8 mouse cellular contexts compared by ENCODE assay signal in the genomic region with DNA sequence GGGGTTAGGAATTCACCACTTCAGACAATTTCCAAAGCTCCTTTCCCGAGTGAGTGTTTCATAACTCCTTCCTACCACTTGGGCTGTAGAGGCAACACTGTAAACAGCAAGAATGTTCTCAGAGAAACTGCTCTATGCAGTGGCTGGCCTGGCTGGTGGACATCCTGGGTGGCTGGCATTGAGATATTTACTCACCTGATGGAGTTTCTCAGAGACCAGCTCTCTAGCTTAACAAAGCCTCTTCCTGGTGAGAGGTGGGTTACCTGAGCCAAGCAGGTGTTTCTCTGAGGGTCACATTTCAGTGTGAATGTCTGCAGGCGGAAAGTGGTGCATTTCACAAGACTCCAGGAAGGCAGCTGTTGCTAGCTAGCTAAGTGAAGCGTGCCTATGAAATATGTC.
A peak's percentile ranks its signal among the peaks of the same experiment; 100 is the strongest.
DNase-seq lines count a peak whose midpoint lies in the region; ATAC-seq and TF ChIP-seq lines count a peak whose summit lies in the region.
"Had no signal": no experiment of that assay in that cellular context is flagged by ENCODE, and none has a peak within 500 bp of the region (broad histone marks: within the 10 kb centered on the region; RNA-seq: fewer than 3 reads in every experiment).

No protein-coding gene starts in this region.

- TF ChIP-seq EP300 in stomach, postnatal 0 days (optimal IDR thresholded peaks at IDR 0.05): no peak

- no peak for TF ChIP-seq CTCF in stomach, postnatal 0 days (IDR thresholded peaks at IDR 0.05; ENCODE audit: low read depth)

- H3K4me3 ChIP-seq in stomach, embryonic 14.5 days (ENCODE audit: low read depth, low read length): peak overlapping the region; percentile 5; the same call in 1 of the 2 replicates
- no peak overlapping the region for H3K4me3 ChIP-seq in stomach, postnatal 0 days (ENCODE audit: low read depth, low read length)
- H3K4me3 ChIP-seq in forebrain, embryonic 15.5 days: peak overlapping the region; percentile 58

- no peaks in the 10 kb centered on the region for H3K36me3 ChIP-seq in stomach, embryonic 14.5 days (ENCODE audit: control insufficient read depth, insufficient read depth, low read length)
- no peaks in the 10 kb centered on the region for H3K36me3 ChIP-seq in stomach, postnatal 0 days (ENCODE audit: control insufficient read depth, insufficient read depth, low read length)
- no peaks in the 10 kb centered on the region for H3K36me3 ChIP-seq in forebrain, embryonic 15.5 days
- H3K36me3 ChIP-seq: limb, embryonic 15.5 days had no signal

- H3K27me3 ChIP-seq in stomach, embryonic 14.5 days (ENCODE audit: control insufficient read depth, insufficient read depth, low read length): no peaks in the 10 kb centered on the region
- no peaks in the 10 kb centered on the region for H3K27me3 ChIP-seq in stomach, postnatal 0 days (ENCODE audit: control insufficient read depth, insufficient read depth, low read length)
- H3K27me3 ChIP-seq in forebrain, embryonic 15.5 days: no peaks in the 10 kb centered on the region

- no peak for DNase-seq in stomach, postnatal 0 days (ENCODE audit: low spot score)
- DNase-seq in lung, postnatal 10 days: peak; percentile 36
- no peak for DNase-seq in ovary, postnatal 10 days (ENCODE audit: low spot score)
- DNase-seq in thymus, postnatal 25 days: no peak
- no peak for DNase-seq in spleen, adult 12 weeks (ENCODE audit: low spot score)

- H3K9me3 ChIP-seq in stomach, embryonic 14.5 days (ENCODE audit: control insufficient read depth, low read depth, low read length): no peaks in the 10 kb centered on the region
- H3K9me3 ChIP-seq in stomach, postnatal 0 days (ENCODE audit: control insufficient read depth, low read length): no peaks in the 10 kb centered on the region
- H3K9me3 ChIP-seq in forebrain, embryonic 15.5 days: no peaks in the 10 kb centered on the region
- H3K9me3 ChIP-seq: limb, embryonic 15.5 days had no signal

- peak overlapping the region; percentile 28; the same call in 1 of the 2 replicates for H3K4me2 ChIP-seq in stomach, embryonic 14.5 days (replicated peaks; ENCODE audit: low read depth, low read length)
- H3K4me2 ChIP-seq in stomach, postnatal 0 days (replicated peaks; ENCODE audit: low read depth): no peak overlapping the region
- peak overlapping the region; percentile 78 for H3K4me2 ChIP-seq in forebrain, embryonic 15.5 days (replicated peaks)

- no peak overlapping the region for H3K9ac ChIP-seq in stomach, embryonic 14.5 days (replicated peaks; ENCODE audit: low read depth, low read length)
- H3K9ac ChIP-seq in stomach, postnatal 0 days (ENCODE audit: low read length): no peak overlapping the region
- peak overlapping the region; percentile 80 for H3K9ac ChIP-seq in forebrain, embryonic 15.5 days (replicated peaks)
- H3K9ac ChIP-seq: limb, embryonic 15.5 days had no signal

- 61% methylated on average over 3 of the region's 3 CpGs for WGBS in stomach, embryonic 14.5 days
- WGBS in stomach, postnatal 0 days: 66% methylated on average over 3 of the region's 3 CpGs
- 33% methylated on average over 3 of the region's 3 CpGs for WGBS in forebrain, embryonic 15.5 days

- H3K27ac ChIP-seq in stomach, embryonic 14.5 days (ENCODE audit: low read length): no peak overlapping the region
- no peak overlapping the region for H3K27ac ChIP-seq in stomach, postnatal 0 days (replicated peaks)
- H3K27ac ChIP-seq in forebrain, embryonic 15.5 days (replicated peaks): peak overlapping the region; percentile 99
- H3K27ac ChIP-seq: limb, embryonic 15.5 days had no signal

- no peak for ATAC-seq in stomach, embryonic 14.5 days (ENCODE audit: insufficient number of reproducible peaks, insufficient read depth, low FRiP score, low read depth)
- no peak for ATAC-seq in stomach, postnatal 0 days (ENCODE audit: low FRiP score, low TSS enrichment)
- no peak for ATAC-seq in forebrain, embryonic 15.5 days (replicated peaks)

- H3K4me1 ChIP-seq in stomach, embryonic 14.5 days (ENCODE audit: control insufficient read depth, insufficient read depth, low read length): peaks cover 28% of the 10 kb centered on the region
- 0 out of 2 replicates have a peak, but pooled peaks cover 3% of the 10 kb centered on the region for H3K4me1 ChIP-seq in stomach, postnatal 0 days (replicated peaks; ENCODE audit: control insufficient read depth, insufficient read depth)
- peaks cover 61% of the 10 kb centered on the region for H3K4me1 ChIP-seq in forebrain, embryonic 15.5 days
